Mouse (Mus musculus): ENCODE results near the gene Daw1.

DNA sequence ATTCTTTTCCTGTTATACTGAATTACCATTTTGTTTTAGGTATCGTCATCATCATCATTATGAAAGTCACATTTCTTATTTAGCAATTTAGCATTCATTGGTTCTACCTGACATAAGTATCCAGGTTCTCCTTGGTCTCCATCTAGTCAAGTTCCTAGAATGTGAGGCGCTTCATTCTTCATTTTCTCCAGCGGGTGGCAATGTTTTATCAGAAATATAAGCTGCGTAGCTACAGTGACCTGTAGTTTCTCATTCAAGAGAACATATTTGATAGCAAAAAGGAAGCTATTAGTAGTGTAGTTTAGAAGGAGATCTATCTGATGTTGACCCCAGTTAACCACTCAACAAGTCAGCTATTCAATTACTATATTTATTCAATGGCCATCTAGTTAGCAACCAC lies 21.9 kb downstream of the Daw1 start:
- TF ChIP-seq CTCF (IDR thresholded peaks at IDR 0.05; ENCODE audit: low read depth), result peak; percentile 52
- TF ChIP-seq EP300 (IDR thresholded peaks at IDR 0.05; ENCODE audit: low read depth), result no peak

Data from heart, postnatal 0 days (tissue).